Mouse (Mus musculus) frontal cortex, postnatal 10 days (tissue): ENCODE measurements around the gene Gm9573.

Source experiments
- DNase-seq, 2 experiments: peaks; one replicate each; pipeline ENCODE4 v3.0.0; 2022; ENCODE audit warnings: low spot score in 2 of 2, mixed read lengths in 1 of 2

Gene Gm9573

DNA sequence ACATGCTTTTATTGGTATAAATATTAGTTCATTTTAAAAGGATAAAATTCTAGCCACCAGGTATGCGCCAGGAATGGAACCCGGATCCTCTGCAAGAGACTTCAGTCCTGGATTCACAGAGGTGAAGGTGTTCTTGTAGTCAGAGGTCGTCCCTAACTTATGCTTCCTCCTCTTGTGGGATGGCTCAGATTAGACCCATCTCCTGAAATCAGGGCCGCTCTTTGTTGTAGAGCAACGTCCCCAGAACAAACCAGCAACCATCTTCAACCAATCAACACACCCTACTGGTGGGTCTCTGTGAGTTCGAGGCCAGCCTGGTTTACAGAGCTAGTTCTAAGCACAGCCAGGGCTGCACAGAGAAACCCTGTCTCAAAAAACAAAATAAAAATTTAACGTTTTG is 32.0 kb downstream of the Gm9573 start:
- DNase-seq, result no peak

DNA sequence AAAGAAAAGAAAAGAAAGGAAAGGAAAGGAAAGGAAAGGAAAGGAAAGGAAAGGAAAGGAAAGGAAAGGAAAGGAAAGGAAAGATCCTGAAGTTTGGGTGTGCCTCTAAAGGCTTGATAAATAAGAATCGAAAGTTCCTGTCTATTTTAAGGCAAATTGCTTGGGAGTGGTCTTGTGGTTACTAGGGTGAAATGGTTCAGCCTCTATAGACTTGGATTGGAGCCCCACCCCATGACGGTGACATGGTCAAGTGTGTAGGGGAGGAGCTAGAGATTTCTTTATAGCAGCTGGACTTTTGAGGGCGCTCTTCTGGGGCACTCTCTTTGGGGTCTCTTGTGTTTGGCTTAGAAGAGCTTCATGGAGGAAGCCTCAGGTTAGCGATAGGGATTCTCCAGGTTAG is 32.7 kb downstream of the Gm9573 start:
- no peak for DNase-seq

DNA sequence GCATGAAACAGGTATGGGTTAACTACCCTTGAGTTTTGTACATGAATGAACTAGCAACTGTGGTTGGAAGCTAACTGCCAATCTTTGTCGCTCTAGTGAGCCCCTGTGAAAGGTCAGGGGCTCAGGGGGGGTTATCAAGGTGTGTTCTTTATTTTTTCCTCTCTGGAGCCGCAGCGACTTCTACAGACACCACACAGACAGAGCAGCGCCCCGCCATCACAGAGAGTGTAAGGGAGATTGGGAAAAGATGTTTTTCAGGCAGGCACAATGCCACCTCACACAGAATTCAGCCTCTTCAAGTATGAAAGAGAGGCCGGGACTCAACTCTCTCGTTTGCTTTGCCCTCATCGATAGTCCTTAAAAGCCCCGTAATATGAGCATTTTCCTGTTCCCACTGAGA is 34.3 kb downstream of the Gm9573 start:
- DNase-seq, result no peak

DNA sequence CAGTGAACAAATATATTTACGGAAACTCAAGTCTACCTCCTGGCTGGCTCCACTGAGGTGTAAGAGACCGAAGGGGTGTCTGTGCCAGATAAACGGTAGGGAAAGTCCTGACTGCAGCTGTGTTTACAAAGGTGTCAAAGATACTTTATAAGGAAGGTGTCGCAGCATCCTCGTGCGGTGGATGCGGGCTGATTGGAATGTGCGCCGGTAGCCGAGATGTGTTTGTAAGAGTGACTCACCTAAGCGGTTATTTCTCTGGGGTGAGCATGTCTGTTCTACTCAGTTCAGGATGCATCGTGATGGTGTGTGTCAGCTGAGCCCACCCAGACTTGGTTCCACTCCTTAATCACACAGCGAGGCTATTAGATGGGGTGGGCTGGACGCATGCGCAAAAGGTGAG is 34.7 kb downstream of the Gm9573 start:
- DNase-seq, result no peak

DNA sequence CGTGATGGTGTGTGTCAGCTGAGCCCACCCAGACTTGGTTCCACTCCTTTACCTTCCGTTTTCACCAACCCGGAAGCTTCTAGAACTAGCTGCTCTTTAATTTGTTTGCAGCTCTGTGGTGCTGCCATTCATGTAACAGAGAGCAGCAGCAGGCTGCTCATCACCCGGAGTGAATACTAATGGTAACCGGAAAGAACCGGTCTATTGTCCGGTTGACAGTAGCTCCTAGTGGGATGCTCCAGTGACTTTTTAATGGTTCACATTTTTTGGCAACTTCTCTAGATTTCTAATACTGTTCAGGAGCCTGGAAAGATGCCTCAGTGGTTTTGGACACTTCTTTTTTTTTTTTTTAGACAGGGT is 35.2 kb downstream of the Gm9573 start:
- no peak for DNase-seq

DNA sequence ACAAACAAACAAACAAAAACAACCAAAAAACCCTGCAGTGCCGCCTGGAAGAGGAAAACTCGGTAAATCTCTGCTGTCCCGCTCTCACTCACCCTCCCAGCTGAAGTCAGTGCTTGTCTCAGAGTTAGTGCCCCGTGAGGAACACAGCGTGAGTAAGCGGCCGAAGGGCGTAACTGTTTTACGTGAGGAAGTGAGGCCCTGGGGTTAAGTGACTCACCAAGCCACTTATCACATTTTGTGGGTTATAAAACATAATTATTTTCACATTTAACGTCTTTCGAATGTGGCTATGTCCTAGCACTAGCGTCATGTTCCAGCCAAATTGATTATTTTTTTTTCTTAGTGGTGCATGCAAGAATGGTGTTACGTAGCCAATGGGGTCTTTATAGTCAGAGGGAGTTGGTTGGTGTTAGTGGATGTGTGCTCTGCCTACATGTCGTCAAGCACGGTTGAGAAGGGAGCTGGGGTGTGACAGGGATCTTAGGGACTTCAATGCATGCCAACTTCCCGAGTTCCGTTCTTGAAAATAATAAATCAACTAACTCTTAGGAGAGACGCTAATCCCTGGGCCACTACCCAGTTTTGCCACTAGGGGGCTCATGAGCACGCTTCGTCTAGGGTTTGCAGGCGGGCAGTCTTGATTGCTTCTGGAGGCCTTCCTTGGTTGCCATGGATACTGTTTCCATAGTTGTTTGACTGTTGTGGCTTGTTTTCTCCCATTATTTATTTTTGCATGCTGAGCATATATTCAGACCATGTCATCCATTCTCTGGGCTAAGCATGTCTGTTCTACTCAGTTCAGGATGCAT is 35.8 kb downstream of the Gm9573 start:
- DNase-seq, result peak; percentile 55 to 70

DNA sequence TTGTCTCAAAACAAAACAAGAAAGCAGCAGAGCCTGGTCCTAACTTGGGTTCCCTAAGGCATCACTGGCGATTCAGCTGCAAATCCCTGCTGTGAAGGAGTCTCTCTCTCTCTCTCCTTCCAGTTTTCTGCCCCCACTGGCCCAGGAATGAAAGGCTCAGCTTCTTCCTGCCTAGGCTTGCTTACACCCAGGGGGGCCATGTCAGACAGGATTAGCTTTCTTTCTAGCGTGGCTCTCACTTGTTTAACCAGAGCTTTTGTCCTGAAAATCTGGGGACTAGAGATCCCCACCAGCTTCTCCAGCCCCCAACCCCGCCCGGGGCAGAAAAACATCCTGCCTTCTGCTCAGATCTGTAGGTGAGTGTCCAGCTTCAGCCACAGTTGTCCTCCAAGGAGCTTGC is 38.0 kb downstream of the Gm9573 start:
- DNase-seq, result no peak

DNA sequence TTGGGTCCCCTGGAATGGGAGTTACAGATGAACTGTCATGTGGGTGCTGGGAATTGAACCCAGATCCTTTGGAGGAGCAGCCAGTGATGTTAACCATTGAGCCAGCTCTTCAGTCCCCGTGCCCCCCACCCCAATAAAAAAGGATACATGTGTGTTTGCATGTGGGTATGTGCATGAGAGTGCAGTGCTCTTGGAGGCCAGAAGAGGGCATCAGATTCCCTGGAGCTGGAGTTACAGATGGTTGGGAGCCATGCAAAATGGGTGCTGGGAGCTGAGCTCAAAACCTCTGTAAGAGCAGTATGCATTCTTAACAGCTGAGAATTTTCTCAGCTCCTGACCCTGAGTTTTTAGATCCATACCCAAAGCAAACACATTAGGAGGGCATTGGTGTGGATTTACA is 39.1 kb downstream of the Gm9573 start:
- DNase-seq, result no peak

DNA sequence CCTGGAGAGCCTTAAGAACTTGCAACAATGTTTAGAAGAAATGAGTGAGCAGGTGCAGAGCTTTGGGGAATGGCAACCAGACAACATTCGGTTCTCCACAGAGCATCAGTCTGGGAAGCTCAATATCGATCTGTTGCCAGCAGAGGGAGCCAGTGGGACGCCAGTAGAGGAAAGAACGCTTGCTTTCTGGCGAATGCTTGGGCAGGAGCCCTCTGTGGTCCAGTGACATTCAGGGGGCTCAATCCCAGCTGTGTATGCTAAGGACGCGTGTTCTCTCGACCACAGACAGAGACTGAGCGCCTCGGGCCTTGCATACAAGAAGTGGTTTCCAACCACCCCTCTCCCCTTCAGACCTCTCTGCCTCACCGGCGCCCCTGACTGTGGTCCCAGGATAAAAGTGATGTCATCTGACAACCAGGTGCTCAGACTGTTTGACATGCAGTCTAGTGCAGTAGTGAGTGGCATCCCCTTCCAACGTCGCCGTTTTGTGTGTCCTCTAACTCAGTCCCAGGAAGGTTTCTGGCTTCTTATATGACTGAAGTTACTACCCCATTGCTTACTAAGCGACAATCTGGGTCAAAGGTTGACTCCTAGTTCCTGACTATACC is 42.0 kb downstream of the Gm9573 start:
- peak; percentile 49 to 80 for DNase-seq

DNA sequence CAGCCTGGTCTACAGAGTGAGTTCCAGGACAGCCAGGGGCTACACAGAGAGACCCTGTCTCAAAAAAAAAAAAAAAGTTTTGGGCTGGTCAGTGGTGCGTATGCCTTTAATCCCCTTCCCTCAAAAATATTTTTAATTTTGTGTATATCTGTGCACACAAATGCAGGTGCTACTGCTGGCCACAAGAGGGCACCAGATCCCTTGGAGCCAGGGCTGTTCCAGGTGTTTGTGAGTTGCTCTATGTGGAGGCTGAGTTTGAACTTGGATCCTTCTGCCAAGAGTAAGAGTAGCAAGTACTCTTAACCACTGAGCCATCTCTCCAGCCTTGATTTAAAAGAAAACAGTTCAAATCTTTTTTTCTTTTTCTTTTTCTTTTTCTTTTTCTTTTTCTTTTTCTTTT is 43.5 kb downstream of the Gm9573 start:
- DNase-seq, result no peak

DNA sequence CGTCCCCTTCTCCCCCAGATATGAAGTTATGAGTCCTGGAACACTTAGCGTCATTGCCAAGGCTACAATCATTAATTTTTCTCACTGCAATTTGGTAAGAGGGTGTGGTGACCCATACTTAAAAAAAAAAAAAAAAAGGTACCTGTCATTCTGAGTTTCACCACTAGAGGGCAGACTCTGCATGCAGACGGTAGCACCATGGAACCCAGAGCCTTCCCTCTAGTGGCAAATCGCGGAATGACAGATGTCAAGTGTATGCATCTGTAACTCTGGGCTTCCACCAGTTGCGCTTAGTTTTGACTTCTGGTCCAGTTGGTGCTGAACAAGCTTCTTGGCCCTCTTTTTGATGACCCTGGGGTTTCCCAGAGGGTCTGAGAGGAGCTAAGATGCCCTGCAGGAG is 48.2 kb downstream of the Gm9573 start:
- DNase-seq, result peak in 1 of 2 experiments; percentile 59

DNA sequence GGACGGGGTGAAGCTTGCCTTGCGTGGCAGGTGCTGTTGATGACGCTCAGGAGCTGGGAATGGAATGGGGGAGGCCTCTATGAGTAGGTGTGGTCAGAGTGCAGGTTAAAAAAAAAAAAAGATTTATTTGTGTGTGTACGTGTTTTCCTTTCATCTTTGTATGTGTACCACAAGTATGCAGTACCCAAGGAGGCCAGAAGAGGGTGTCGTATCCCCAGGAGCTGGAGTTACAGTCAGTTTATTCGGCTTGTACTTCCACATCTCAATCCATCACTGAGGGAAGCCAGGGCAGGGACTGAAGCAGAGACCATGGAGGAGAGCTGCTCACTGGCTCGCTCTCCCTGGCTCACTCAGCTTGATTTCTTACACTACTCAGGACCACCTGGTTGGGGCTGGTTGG is 55.0 kb downstream of the Gm9573 start:
- DNase-seq, result no peak

DNA sequence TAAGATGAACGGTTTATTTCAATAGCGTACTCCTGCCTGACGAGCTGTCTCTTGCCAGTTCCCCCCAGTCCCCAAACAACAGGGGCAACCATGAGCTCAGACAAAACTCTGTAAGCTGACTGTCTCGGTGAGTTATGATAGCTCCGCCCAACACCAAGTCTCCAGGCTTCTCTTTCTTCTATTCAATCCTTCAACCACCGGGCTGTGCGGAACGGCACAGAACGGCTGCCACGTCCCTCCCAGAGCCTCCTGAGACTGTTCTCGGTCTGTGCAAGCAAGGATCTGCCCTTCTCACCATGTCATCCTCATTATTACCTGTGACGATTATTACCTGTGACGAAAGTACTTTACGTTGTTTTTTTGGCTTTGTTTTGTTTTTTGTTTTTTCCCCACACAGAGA is 55.6 kb downstream of the Gm9573 start:
- no peak for DNase-seq

DNA sequence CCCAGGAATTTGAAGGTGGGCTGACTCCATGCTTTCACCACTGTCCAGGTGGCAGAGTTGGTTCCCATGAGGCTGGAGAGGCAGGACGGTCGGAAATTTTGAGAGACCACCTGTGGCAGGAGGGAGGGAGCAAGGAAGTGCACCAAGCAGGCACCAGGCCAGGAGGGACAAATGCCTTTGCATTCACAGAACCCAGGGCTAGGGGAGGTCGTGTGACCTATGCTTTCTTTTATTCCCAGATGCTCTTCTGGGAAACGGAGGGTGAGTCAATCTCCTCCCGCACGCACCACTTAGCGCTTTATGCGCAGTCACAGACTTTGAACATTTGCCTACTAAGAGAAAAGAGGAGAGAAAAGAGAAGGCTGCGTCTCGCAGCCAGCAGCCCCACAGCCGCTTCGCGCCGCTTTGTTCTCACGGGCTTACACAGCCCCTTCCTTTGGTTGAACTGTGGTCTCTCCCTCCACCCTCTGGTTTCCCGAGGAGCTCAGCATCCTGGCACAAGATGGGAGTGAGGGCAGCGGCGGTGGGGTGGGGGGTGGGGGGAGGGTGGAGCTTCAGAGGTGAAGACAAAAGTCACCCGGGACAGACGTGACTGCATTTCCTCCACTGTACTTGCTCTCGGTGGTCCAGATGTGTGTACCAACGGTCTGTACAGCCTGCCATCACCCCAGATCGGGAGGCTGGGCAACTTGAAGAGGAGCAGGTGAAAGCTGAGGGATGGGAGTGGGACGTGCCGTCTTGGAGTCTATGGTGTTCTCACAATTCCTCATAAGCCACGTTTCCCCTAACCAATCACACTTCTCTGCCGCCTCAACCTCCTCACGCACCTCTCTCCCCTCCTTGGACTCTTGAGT is 57.1 kb downstream of the Gm9573 start:
- DNase-seq, result no peak
